Mouse (Mus musculus): Measurements from ENCODE around the gene Krt81.

DNA sequence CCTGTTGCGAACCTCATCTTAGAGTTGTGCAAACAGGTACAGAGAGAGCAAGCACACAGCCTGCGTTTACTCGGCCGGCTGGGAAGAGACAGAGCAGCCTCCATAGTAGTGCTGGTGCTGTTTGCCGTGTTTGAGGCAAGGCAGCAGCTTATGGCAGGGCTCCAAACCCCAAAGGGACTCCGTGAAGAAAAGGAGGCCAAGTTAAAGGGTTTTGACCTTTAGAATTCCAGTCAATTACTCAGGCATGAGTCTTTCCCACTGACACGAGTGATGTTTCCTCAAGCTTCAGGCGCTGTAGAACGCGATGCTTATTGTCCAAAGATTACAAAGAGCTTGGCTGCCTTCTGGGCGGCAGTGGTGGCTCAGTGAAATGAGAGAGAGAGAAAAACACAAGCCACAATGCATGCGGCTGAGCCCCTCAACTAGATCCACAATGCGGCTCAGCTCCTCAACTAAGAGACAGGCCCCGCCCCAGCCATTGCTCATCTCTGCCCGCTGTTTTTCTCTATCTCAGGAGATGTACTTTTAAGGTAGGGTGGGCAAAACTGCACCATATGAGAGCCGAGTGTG is 5.1 kb downstream of the Krt81 start:
- TF ChIP-seq CTCF (IDR thresholded peaks at IDR 0.05; ENCODE audit: low read depth) (no peak), EP300 (IDR thresholded peaks at IDR 0.05; ENCODE audit: low read depth) (no peak)

Data from liver, postnatal 0 days (tissue).